Comparison of ENCODE assay signal across 19 mouse cellular contexts in the genomic region with DNA sequence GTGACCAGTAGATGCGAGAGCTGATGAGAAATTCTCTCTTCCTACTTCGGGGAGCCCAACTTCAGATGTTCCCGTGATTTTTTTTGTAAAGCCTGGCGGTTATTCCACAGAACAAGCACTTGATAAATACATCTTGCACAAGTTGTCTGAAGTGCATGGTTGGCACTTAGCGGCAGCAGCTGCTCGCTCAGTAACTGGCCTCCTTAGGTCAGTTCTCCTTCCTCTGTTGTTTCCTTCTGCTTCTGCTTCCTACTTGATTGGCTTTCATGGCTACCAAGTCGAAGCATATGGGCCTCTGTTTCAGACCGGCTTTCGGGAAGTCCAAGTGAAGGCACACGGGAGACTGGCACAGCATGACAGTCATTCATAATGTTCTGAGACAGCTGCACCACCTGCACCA.
A peak's percentile ranks its signal among the peaks of the same experiment; 100 is the strongest.
DNase-seq lines count a peak whose midpoint lies in the region; ATAC-seq and TF ChIP-seq lines count a peak whose summit lies in the region.
"Had no signal": no experiment of that assay in that cellular context is flagged by ENCODE, and none has a peak within 500 bp of the region (broad histone marks: within the 10 kb centered on the region; RNA-seq: fewer than 3 reads in every experiment).

No protein-coding gene starts in this region.

- no peak for TF ChIP-seq POLR2A in lung, adult 2 months (IDR thresholded peaks at IDR 0.05; ENCODE audit: borderline replicate concordance, extremely low read depth, low read depth, low read length)

- no peak overlapping the region for H3K9ac ChIP-seq in forebrain, embryonic 14.5 days (ENCODE audit: low read length)
- H3K9ac ChIP-seq in forebrain, postnatal 0 days = no peak overlapping the region
- H3K9ac ChIP-seq in lung, embryonic 16.5 days (ENCODE audit: low read length) = no peak overlapping the region
- H3K9ac ChIP-seq: embryonic facial prominence, embryonic 12.5 days; hindbrain, embryonic 12.5 days; liver, postnatal 0 days; midbrain, embryonic 13.5 days; stomach, embryonic 15.5 days had no signal

- no peaks in the 10 kb centered on the region for H3K27me3 ChIP-seq in forebrain, embryonic 14.5 days (replicated peaks; ENCODE audit: control insufficient read depth, insufficient read depth, low read length)
- H3K27me3 ChIP-seq in forebrain, postnatal 0 days (ENCODE audit: insufficient read depth, low read length) = no peaks in the 10 kb centered on the region
- H3K27me3 ChIP-seq in lung, embryonic 16.5 days (ENCODE audit: control insufficient read depth, insufficient read depth, low read depth, low read length) = no peaks in the 10 kb centered on the region
- H3K27me3 ChIP-seq: CH12.LX; embryonic facial prominence, embryonic 12.5 days; hindbrain, embryonic 12.5 days; midbrain, embryonic 13.5 days; stomach, embryonic 15.5 days had no signal

- H3K4me3 ChIP-seq in forebrain, embryonic 14.5 days (ENCODE audit: low read depth, low read length) = no peak overlapping the region
- H3K4me3 ChIP-seq in forebrain, postnatal 0 days (ENCODE audit: low read depth, low read length) = no peak overlapping the region
- no peak overlapping the region for H3K4me3 ChIP-seq in lung, embryonic 16.5 days (ENCODE audit: low read length)
- no peak overlapping the region for H3K4me3 ChIP-seq in lung, adult 2 months (replicated peaks; ENCODE audit: extremely low read depth, low read depth, low read length)
- no peak overlapping the region for H3K4me3 ChIP-seq in macrophage (ENCODE audit: inconsistent target)
- H3K4me3 ChIP-seq: embryonic facial prominence, embryonic 12.5 days; hindbrain, embryonic 12.5 days; midbrain, embryonic 13.5 days; stomach, embryonic 15.5 days had no signal

- no peaks in the 10 kb centered on the region for H3K36me3 ChIP-seq in forebrain, embryonic 14.5 days (ENCODE audit: control insufficient read depth, insufficient read depth, low read length)
- H3K36me3 ChIP-seq in forebrain, postnatal 0 days (ENCODE audit: insufficient read depth) = no peaks in the 10 kb centered on the region
- no peaks in the 10 kb centered on the region for H3K36me3 ChIP-seq in lung, embryonic 16.5 days (ENCODE audit: control insufficient read depth, insufficient read depth, low read length)
- no peaks in the 10 kb centered on the region for H3K36me3 ChIP-seq in macrophage (ENCODE audit: inconsistent target)
- H3K36me3 ChIP-seq: embryonic facial prominence, embryonic 12.5 days; hindbrain, embryonic 12.5 days; midbrain, embryonic 13.5 days; stomach, embryonic 15.5 days had no signal

- no peaks in the 10 kb centered on the region for H3K79me2 ChIP-seq in macrophage (ENCODE audit: inconsistent target)

- no peak for TF ChIP-seq CTCF in forebrain, postnatal 0 days (IDR thresholded peaks at IDR 0.05; ENCODE audit: low read depth)
- no peak for TF ChIP-seq CTCF in lung, adult 2 months (IDR thresholded peaks at IDR 0.05; ENCODE audit: insufficient read depth, low read length)

- whole genome bisulfite sequencing in forebrain, embryonic 14.5 days = 80% methylated on average over 10 of the region's 10 CpGs
- WGBS in forebrain, postnatal 0 days = 78% methylated on average over 10 of the region's 10 CpGs
- 46% methylated on average over 10 of the region's 10 CpGs for WGBS in lung, embryonic 16.5 days
- 51% methylated on average over 10 of the region's 10 CpGs for WGBS in lung, adult 2 months
- WGBS in macrophage (ENCODE audit: missing documents) = 4% methylated on average over 10 of the region's 10 CpGs

- H3K9me3 ChIP-seq in forebrain, embryonic 14.5 days (replicated peaks; ENCODE audit: control insufficient read depth, low read length) = no peaks in the 10 kb centered on the region
- no peaks in the 10 kb centered on the region for H3K9me3 ChIP-seq in forebrain, postnatal 0 days (ENCODE audit: low read length)
- H3K9me3 ChIP-seq in lung, embryonic 16.5 days (ENCODE audit: control insufficient read depth, low read length) = no peaks in the 10 kb centered on the region
- H3K9me3 ChIP-seq: embryonic facial prominence, embryonic 12.5 days; hindbrain, embryonic 12.5 days; midbrain, embryonic 13.5 days; stomach, embryonic 15.5 days had no signal

- peak; percentile 2 for DNase-seq in forebrain, embryonic 14.5 days (ENCODE audit: low spot score)
- no peak for DNase-seq in forebrain, postnatal 0 days
- no peak for DNase-seq in lung, adult 2 months
- DNase-seq in ovary, postnatal 14 days (ENCODE audit: low spot score) = no peak
- no peak for DNase-seq in spleen, postnatal 4 days (ENCODE audit: low spot score in 2 of 2)
- DNase-seq in spleen, postnatal 10 days (ENCODE audit: low spot score in 2 of 2) = no peak
- DNase-seq: adrenal gland, adult 8-10 months; cerebellum, adult 8-10 months; gastrocnemius, postnatal 36 days; kidney, adult 9 months; liver, postnatal 0 days; thymus, adult 2 months had no signal

- no peak for ATAC-seq in forebrain, embryonic 14.5 days
- no peak for ATAC-seq in forebrain, postnatal 0 days
- ATAC-seq in lung, embryonic 16.5 days (ENCODE audit: low read depth) = peak; percentile 59; the same call in 1 of the 2 replicates
- ATAC-seq: liver, postnatal 0 days; midbrain, embryonic 13.5 days had no signal

- H3K27ac ChIP-seq in forebrain, embryonic 14.5 days (ENCODE audit: low read depth, low read length) = no peak overlapping the region
- H3K27ac ChIP-seq in forebrain, postnatal 0 days (ENCODE audit: low read depth, low read length) = no peak overlapping the region
- H3K27ac ChIP-seq in lung, embryonic 16.5 days (ENCODE audit: low read length) = no peak overlapping the region
- H3K27ac ChIP-seq in macrophage = peak overlapping the region; percentile 72
- H3K27ac ChIP-seq: embryonic facial prominence, embryonic 12.5 days; hindbrain, embryonic 12.5 days; midbrain, embryonic 13.5 days; stomach, embryonic 15.5 days had no signal

- peaks cover 6% of the 10 kb centered on the region; the same call in 1 of the 2 replicates for H3K4me1 ChIP-seq in forebrain, embryonic 14.5 days (ENCODE audit: control insufficient read depth, insufficient read depth, low read length)
- no peaks in the 10 kb centered on the region for H3K4me1 ChIP-seq in forebrain, postnatal 0 days (ENCODE audit: insufficient read depth)
- peaks cover 13% of the 10 kb centered on the region for H3K4me1 ChIP-seq in lung, embryonic 16.5 days (replicated peaks; ENCODE audit: control insufficient read depth, insufficient read depth, low read length)
- no peaks in the 10 kb centered on the region for H3K4me1 ChIP-seq in lung, adult 2 months (ENCODE audit: control insufficient read depth, insufficient read depth, low read length)
- H3K4me1 ChIP-seq: embryonic facial prominence, embryonic 12.5 days had no signal

- no peak overlapping the region for H3K4me2 ChIP-seq in forebrain, embryonic 14.5 days (ENCODE audit: low read length)
- no peak overlapping the region for H3K4me2 ChIP-seq in forebrain, postnatal 0 days (ENCODE audit: low read depth)
- H3K4me2 ChIP-seq in lung, embryonic 16.5 days (ENCODE audit: low read depth, low read length) = no peak overlapping the region
- H3K4me2 ChIP-seq: embryonic facial prominence, embryonic 12.5 days; hindbrain, embryonic 12.5 days; midbrain, embryonic 13.5 days; stomach, embryonic 15.5 days had no signal
